In the genomic region with DNA sequence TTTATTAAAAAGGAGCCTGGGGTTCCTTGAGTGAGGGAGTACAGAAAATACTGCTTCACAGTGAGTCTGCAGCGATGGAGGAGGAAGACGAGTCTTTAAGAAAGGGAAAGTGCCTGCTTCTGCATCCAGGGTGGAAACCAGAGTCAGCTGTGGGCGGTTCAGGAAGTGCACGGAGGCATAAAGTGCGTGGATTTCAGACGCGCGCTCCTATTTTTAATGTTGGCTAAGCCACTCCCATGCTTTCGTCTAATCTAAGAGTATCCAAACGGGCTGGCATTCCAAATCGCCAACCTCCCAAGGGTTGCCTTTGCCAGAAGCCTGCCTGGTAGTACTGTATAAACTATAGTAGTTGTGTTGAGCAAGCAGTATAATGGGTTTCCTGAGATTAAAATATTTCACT, we compare ENCODE assay signal across 8 mouse cellular contexts. TPM values are rescaled to one million over a fixed set of nuclear protein-coding genes. Genes with fewer than 3 reads are reported as not detected.
A peak's percentile ranks its signal among the peaks of the same experiment; 100 is the strongest.
DNase-seq lines count a peak whose midpoint lies in the region; ATAC-seq lines count a peak whose summit lies in the region.

No protein-coding gene starts in this region.

- H3K79me2 ChIP-seq in macrophage (ENCODE audit: inconsistent target), result no peaks in the 10 kb centered on the region

- no peaks in the 10 kb centered on the region for H3K36me3 ChIP-seq in forebrain, embryonic 15.5 days
- H3K36me3 ChIP-seq in hindbrain, embryonic 13.5 days, result no peaks in the 10 kb centered on the region
- no peaks in the 10 kb centered on the region for H3K36me3 ChIP-seq in macrophage (ENCODE audit: inconsistent target)
- no peaks in the 10 kb centered on the region for H3K36me3 ChIP-seq in splenic B cell, adult 2 months (ENCODE audit: control insufficient read depth, insufficient read depth, low read length, poor library complexity, severe bottlenecking)

- H3K4me1 ChIP-seq in forebrain, embryonic 15.5 days, result peaks cover 19% of the 10 kb centered on the region
- H3K4me1 ChIP-seq in hindbrain, embryonic 13.5 days (replicated peaks), result peaks cover 20% of the 10 kb centered on the region

- 32% methylated on average over 11 of the region's 11 CpGs for WGBS in forebrain, embryonic 15.5 days
- WGBS in hindbrain, embryonic 13.5 days, result 32% methylated on average over 11 of the region's 11 CpGs
- 1% methylated on average over 11 of the region's 11 CpGs for WGBS in macrophage (ENCODE audit: missing documents)

- H3K4me3 ChIP-seq in forebrain, embryonic 15.5 days, result no peak overlapping the region
- no peak overlapping the region for H3K4me3 ChIP-seq in hindbrain, embryonic 13.5 days
- H3K4me3 ChIP-seq in macrophage (ENCODE audit: inconsistent target), result peak overlapping the region; percentile 12; the same call in 1 of the 2 replicates

- 0 out of 2 replicates have a peak overlapping the region, but pooled peaks have one; percentile 19 for H3K4me2 ChIP-seq in forebrain, embryonic 15.5 days (replicated peaks)
- H3K4me2 ChIP-seq in hindbrain, embryonic 13.5 days, result peak overlapping the region; percentile 18

- no peaks in the 10 kb centered on the region for H3K9me3 ChIP-seq in forebrain, embryonic 15.5 days
- no peaks in the 10 kb centered on the region for H3K9me3 ChIP-seq in hindbrain, embryonic 13.5 days

- H3K27ac ChIP-seq in forebrain, embryonic 15.5 days (replicated peaks), result no peak overlapping the region
- no peak overlapping the region for H3K27ac ChIP-seq in hindbrain, embryonic 13.5 days
- H3K27ac ChIP-seq in macrophage, result peak overlapping the region; percentile 57

- no peak overlapping the region for H3K9ac ChIP-seq in forebrain, embryonic 15.5 days (replicated peaks)
- H3K9ac ChIP-seq in hindbrain, embryonic 13.5 days, result no peak overlapping the region

- ATAC-seq in forebrain, embryonic 15.5 days (replicated peaks), result no peak
- no peak for ATAC-seq in hindbrain, embryonic 13.5 days (ENCODE audit: low FRiP score)
- ATAC-seq in erythroblast, adult 5-6 weeks (replicated peaks; ENCODE audit: low FRiP score, poor library complexity, severe bottlenecking), result no peak

- DNase-seq in spleen, postnatal 36 days (ENCODE audit: low spot score in 2 of 2), result peak; percentile 37 to 41
- DNase-seq in spleen, postnatal 14 days (ENCODE audit: low spot score in 2 of 2), result no peak
- peak; percentile 51 to 64 for DNase-seq in left cerebral cortex, adult 8-10 months (ENCODE audit: low spot score in 2 of 2)
- peak; percentile 55 for DNase-seq in splenic B cell, adult 2 months (ENCODE audit: low read depth, low spot score)

- H3K27me3 ChIP-seq in forebrain, embryonic 15.5 days, result no peaks in the 10 kb centered on the region
- no peaks in the 10 kb centered on the region for H3K27me3 ChIP-seq in hindbrain, embryonic 13.5 days
- no peaks in the 10 kb centered on the region for H3K27me3 ChIP-seq in splenic B cell, adult 2 months (ENCODE audit: control insufficient read depth, insufficient read depth, low read length, poor library complexity, severe bottlenecking)

RNA-seq across cellular contexts. Expression of a gene that starts 50.4 kb away (rescaled TPM):
- polyA plus RNA-seq in forebrain, embryonic 15.5 days (2015; fragmentation: Nextera tagmentation; extraction: Ambion mirVana), result 210 and 219 TPM in 2 replicates
- polyA plus RNA-seq in hindbrain, embryonic 13.5 days (2015; fragmentation: Nextera tagmentation; extraction: Ambion mirVana), result 207 and 215 TPM in 2 replicates
- 100 to 1,000 TPM; 212 to 237 (median 222) TPM for total RNA-seq in left cerebral cortex, adult 8-10 months (2022)
- total RNA-seq in macrophage (2018; cell fraction: chromatin; rRNA removed), result 100 to 1,000 TPM in 6 of 26 experiments, 10 to 100 TPM in 20; 31.0 to 122 (median 62.7) TPM
- 100 to 1,000 TPM in 16 of 26 experiments, 10 to 100 TPM in 10; 81.5 to 151 (median 109) TPM for total RNA-seq in macrophage (2018; cell fraction: cytosol; rRNA removed)
- total RNA-seq in macrophage (2018; cell fraction: nucleus; rRNA removed), result 100 to 1,000 TPM in 2 of 26 experiments, 10 to 100 TPM in 24; 36.7 to 168 (median 52.9) TPM
- 135 to 333 TPM (median 303 TPM) in 3 replicates for polyA plus RNA-seq in macrophage (2018)
- total RNA-seq in erythroblast, adult 5-6 weeks (2015; ENCODE audit: low replicate concordance), result 105 and 154 TPM in 2 replicates
- 128 and 220 TPM in 2 replicates for total RNA-seq in erythroblast, adult 5-6 weeks (2017; ENCODE audit: low replicate concordance)

Comparison
In these comparisons a context has a peak if more than half of its experiments do, and no peak if none do; other contexts are left out.
1. DNase-seq: peak in spleen, postnatal 36 days (2 of 2), left cerebral cortex, adult 8-10 months (2 of 2) and splenic B cell, adult 2 months (single experiment); none in spleen, postnatal 14 days (0 of 2).